Mouse (Mus musculus) heart, embryonic 16.5 days (tissue): ENCODE results near the gene Gm37240. TPM values are rescaled to one million over a fixed set of nuclear protein-coding genes. Genes with fewer than 3 reads are reported as not detected.

Source experiments
- ATAC-seq: fragments of 200-750 bp; cut with Nextera tagmentation; replicated peaks from 2 replicates; pipeline ENCODE4 v1.8.0; 2017; ENCODE audit warnings: moderate number of reproducible peaks; ENCODE audit not compliant: insufficient read depth, low FRiP score; ENCODE audit errors: extremely low read depth
- H3K27ac ChIP-seq: fragments of 300-500 bp; sonication (generic); 2 replicates; pipeline ENCODE4 v1.5.1; 2014; ENCODE audit warnings: mild to moderate bottlenecking, low read length, control low read depth, moderate library complexity
- H3K27me3 ChIP-seq: fragments of 300-500 bp; sonication (generic); 2 replicates; pipeline ENCODE4 v1.6.1; 2014; ENCODE audit warnings: low read length, mixed read lengths; ENCODE audit not compliant: control insufficient read depth, insufficient read depth
- H3K36me3 ChIP-seq: fragments of 300-500 bp; sonication (generic); 2 replicates; pipeline ENCODE4 v1.6.1; 2014; ENCODE audit not compliant: control insufficient read depth, insufficient read depth
- H3K4me1 ChIP-seq: fragments of 300-500 bp; sonication (generic); 2 replicates; pipeline ENCODE4 v1.6.1; 2014; ENCODE audit warnings: low read length, mixed read lengths; ENCODE audit not compliant: control insufficient read depth, insufficient read depth
- H3K4me2 ChIP-seq: fragments of 300-500 bp; sonication (generic); 2 replicates; pipeline ENCODE4 v1.6.1; 2014; ENCODE audit warnings: low read depth, mild to moderate bottlenecking, control low read depth, low read length
- H3K4me3 ChIP-seq: fragments of 300-500 bp; sonication (generic); 2 replicates; pipeline ENCODE4 v1.5.1; 2014; ENCODE audit warnings: mild to moderate bottlenecking, control low read depth, low read length
- H3K9ac ChIP-seq: fragments of 300-500 bp; sonication (generic); 2 replicates; pipeline ENCODE4 v1.6.1; 2014; ENCODE audit warnings: low read length, control low read depth
- H3K9me3 ChIP-seq: fragments of 300-500 bp; sonication (generic); replicated peaks from 2 replicates; pipeline ENCODE4 v1.6.1; 2016; ENCODE audit warnings: low read length; ENCODE audit not compliant: control insufficient read depth
- WGBS: fragments of 180-500 bp; shearing (Covaris S2); extraction: QIAGEN DNeasy Blood & Tissue Kit; methylation state at CpG from one replicate; pipeline ENCODE4 v1.1.7; 2014; 5-methylcytosine and 5-hydroxymethylcytosine counted together
- polyA plus RNA-seq: library from polyadenylated mRNA; unstranded; fragments of >200 nt; fragmentation: Nextera tagmentation; extraction: Ambion mirVana; gene quantifications from 2 replicates; pipeline ENCODE4 v1.2.1, GENCODE M21; 2015

The Gm37240 gene
- polyA plus RNA-seq, 1 experiment from 2014 or later, result 18.4 TPM

GRCm38 (mm10) chr3:85888221-85888671 lies 928 bp upstream of the Gm37240 start:
- H3K9me3 ChIP-seq, result no peaks in the 10 kb centered on the region
- peak overlapping the region; percentile 92 for H3K4me2 ChIP-seq
- H3K4me3 ChIP-seq, result peak overlapping the region; percentile 78
- 18% methylated on average over 11 of the region's 11 CpGs for WGBS
- H3K27ac ChIP-seq, result peak overlapping the region; percentile 94
- H3K9ac ChIP-seq, result peak overlapping the region; percentile 92
- ATAC-seq, result 0 out of 2 replicates have a peak, but pooled peaks have one; percentile 7
- H3K36me3 ChIP-seq, result no peaks in the 10 kb centered on the region
- H3K27me3 ChIP-seq, result no peaks in the 10 kb centered on the region
- H3K4me1 ChIP-seq, result peaks cover 23% of the 10 kb centered on the region

GRCm38 (mm10) chr3:85886636-85887238 lies 581 bp downstream of the Gm37240 start:
- Histone ChIP-seq H3K4me2 (peak overlapping the region; percentile 92), H3K9ac (peak overlapping the region; percentile 92), H3K4me1 (peaks cover 23% of the 10 kb centered on the region), H3K9me3 (no peaks in the 10 kb centered on the region), H3K27ac (peak overlapping the region; percentile 94), H3K27me3 (no peaks in the 10 kb centered on the region), H3K4me3 (peak overlapping the region; percentile 78), H3K36me3 (no peaks in the 10 kb centered on the region)
- ATAC-seq, result peak; percentile 25; the same call in 1 of the 2 replicates
- 3% methylated on average over 22 of the region's 22 CpGs for WGBS

GRCm38 (mm10) chr3:85885906-85886305 lies 1.4 kb downstream of the Gm37240 start:
- Histone ChIP-seq H3K27ac (no peak overlapping the region), H3K9me3 (no peaks in the 10 kb centered on the region), H3K4me1 (peaks cover 16% of the 10 kb centered on the region), H3K4me3 (peak overlapping the region; percentile 78), H3K36me3 (no peaks in the 10 kb centered on the region), H3K4me2 (peak overlapping the region; percentile 92), H3K9ac (peak overlapping the region; percentile 92; the same call in 1 of the 2 replicates), H3K27me3 (no peaks in the 10 kb centered on the region)
- 50% methylated on average over 1 of the region's 1 CpGs for WGBS
- ATAC-seq, result no peak

GRCm38 (mm10) chr3:85880687-85881086 lies 6.6 kb downstream of the Gm37240 start:
- Histone ChIP-seq H3K4me2 (no peak overlapping the region), H3K27ac (no peak overlapping the region), H3K9ac (no peak overlapping the region), H3K9me3 (no peaks in the 10 kb centered on the region), H3K4me1 (peaks cover 32% of the 10 kb centered on the region), H3K36me3 (no peaks in the 10 kb centered on the region), H3K27me3 (no peaks in the 10 kb centered on the region), H3K4me3 (no peak overlapping the region)
- 65% methylated on average over 2 of the region's 2 CpGs for WGBS
- ATAC-seq, result no peak

GRCm38 (mm10) chr3:85880068-85880467 lies 7.2 kb downstream of the Gm37240 start:
- H3K4me3 ChIP-seq, result no peak overlapping the region
- WGBS, result 83% methylated on average over 8 of the region's 8 CpGs

GRCm38 (mm10) chr3:85878911-85879310 lies 8.4 kb downstream of the Gm37240 start:
- H3K27ac ChIP-seq, result peak overlapping the region; percentile 71
- H3K4me2 ChIP-seq, result no peak overlapping the region
- no peaks in the 10 kb centered on the region for H3K9me3 ChIP-seq
- no peaks in the 10 kb centered on the region for H3K36me3 ChIP-seq
- 34% methylated on average over 5 of the region's 5 CpGs for WGBS
- H3K4me1 ChIP-seq, result peaks cover 30% of the 10 kb centered on the region
- no peak overlapping the region for H3K4me3 ChIP-seq
- no peaks in the 10 kb centered on the region for H3K27me3 ChIP-seq
- ATAC-seq, result 0 out of 2 replicates have a peak, but pooled peaks have one; percentile 49
- no peak overlapping the region for H3K9ac ChIP-seq

More at GRCm38 (mm10) chr3:85880068-85880467, 7.2 kb downstream of the Gm37240 start:
- H3K27me3 ChIP-seq, result no peaks in the 10 kb centered on the region
- H3K4me2 ChIP-seq, result no peak overlapping the region
- H3K9me3 ChIP-seq, result no peaks in the 10 kb centered on the region
- H3K9ac ChIP-seq, result no peak overlapping the region
- no peaks in the 10 kb centered on the region for H3K36me3 ChIP-seq
- H3K27ac ChIP-seq, result no peak overlapping the region
- peaks cover 30% of the 10 kb centered on the region for H3K4me1 ChIP-seq
- ATAC-seq, result no peak

GRCm38 (mm10) chr3:85863996-85864395 lies 23.3 kb downstream of the Gm37240 start:
- H3K9me3 ChIP-seq, result peaks cover 2% of the 10 kb centered on the region; the same call in 1 of the 2 replicates
- no peaks in the 10 kb centered on the region for H3K27me3 ChIP-seq
- H3K4me2 ChIP-seq, result no peak overlapping the region
- 53% methylated on average over 3 of the region's 3 CpGs for WGBS
- H3K36me3 ChIP-seq, result no peaks in the 10 kb centered on the region
- H3K4me3 ChIP-seq, result no peak overlapping the region
- ATAC-seq, result no peak
- no peak overlapping the region for H3K9ac ChIP-seq
- peaks cover 16% of the 10 kb centered on the region for H3K4me1 ChIP-seq
- no peak overlapping the region for H3K27ac ChIP-seq

- Histone ChIP-seq H3K27ac (no peak overlapping the region), H3K4me1 (peaks cover 20% of the 10 kb centered on the region), H3K4me3 (no peak overlapping the region), H3K36me3 (no peaks in the 10 kb centered on the region), H3K9ac (no peak overlapping the region), H3K27me3 (no peaks in the 10 kb centered on the region), H3K9me3 (no peaks in the 10 kb centered on the region), H3K4me2 (no peak overlapping the region)
- whole genome bisulfite sequencing, result 71% methylated on average over 2 of the region's 2 CpGs
- no peak for ATAC-seq
These were observed 24.4 kb downstream of the Gm37240 start for GRCm38 (mm10) chr3:85862886-85863285.

GRCm38 (mm10) chr3:85860996-85861395 lies 26.3 kb downstream of the Gm37240 start:
- H3K9me3 ChIP-seq, result no peaks in the 10 kb centered on the region
- H3K4me3 ChIP-seq, result no peak overlapping the region
- WGBS, result 75% methylated on average over 5 of the region's 5 CpGs
- H3K36me3 ChIP-seq, result no peaks in the 10 kb centered on the region
- H3K27ac ChIP-seq, result no peak overlapping the region
- H3K4me1 ChIP-seq, result peaks cover 29% of the 10 kb centered on the region
- no peak overlapping the region for H3K9ac ChIP-seq
- H3K4me2 ChIP-seq, result no peak overlapping the region
- ATAC-seq, result no peak
- H3K27me3 ChIP-seq, result no peaks in the 10 kb centered on the region
